Mouse (Mus musculus): ENCODE measurements around the gene Peg10.
"Not testable (repeated sequence)": the region's sequence is repeated elsewhere in the genome, so short reads cannot be mapped to it uniquely, and the experiment has no call there.

Peg10 gene

GRCm38 (mm10) chr6:4749091-4749490 is 2.0 kb downstream of the Peg10 start:
- DNase-seq (ENCODE audit: low read depth): no peak

- no peak for DNase-seq (ENCODE audit: low read depth)
These were observed 4.2 kb downstream of the Peg10 start for GRCm38 (mm10) chr6:4751355-4751754.

- DNase-seq (ENCODE audit: low read depth): no peak
These were observed 7.2 kb downstream of the Peg10 start for GRCm38 (mm10) chr6:4754286-4754685.

DNA sequence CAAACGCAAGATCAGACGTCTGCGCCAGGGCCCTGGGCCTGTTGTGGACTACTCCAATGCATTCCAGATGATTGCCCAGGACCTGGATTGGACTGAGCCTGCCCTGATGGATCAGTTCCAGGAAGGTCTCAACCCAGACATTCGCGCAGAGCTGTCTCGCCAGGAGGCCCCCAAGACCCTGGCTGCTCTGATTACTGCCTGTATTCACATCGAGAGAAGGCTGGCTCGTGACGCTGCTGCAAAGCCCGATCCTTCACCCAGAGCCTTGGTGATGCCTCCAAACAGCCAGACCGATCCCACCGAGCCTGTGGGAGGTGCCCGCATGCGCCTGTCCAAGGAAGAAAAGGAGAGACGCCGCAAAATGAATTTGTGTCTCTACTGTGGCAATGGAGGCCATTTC is 7.8 kb downstream of the Peg10 start:
- no peak for DNase-seq (ENCODE audit: low read depth)

DNA sequence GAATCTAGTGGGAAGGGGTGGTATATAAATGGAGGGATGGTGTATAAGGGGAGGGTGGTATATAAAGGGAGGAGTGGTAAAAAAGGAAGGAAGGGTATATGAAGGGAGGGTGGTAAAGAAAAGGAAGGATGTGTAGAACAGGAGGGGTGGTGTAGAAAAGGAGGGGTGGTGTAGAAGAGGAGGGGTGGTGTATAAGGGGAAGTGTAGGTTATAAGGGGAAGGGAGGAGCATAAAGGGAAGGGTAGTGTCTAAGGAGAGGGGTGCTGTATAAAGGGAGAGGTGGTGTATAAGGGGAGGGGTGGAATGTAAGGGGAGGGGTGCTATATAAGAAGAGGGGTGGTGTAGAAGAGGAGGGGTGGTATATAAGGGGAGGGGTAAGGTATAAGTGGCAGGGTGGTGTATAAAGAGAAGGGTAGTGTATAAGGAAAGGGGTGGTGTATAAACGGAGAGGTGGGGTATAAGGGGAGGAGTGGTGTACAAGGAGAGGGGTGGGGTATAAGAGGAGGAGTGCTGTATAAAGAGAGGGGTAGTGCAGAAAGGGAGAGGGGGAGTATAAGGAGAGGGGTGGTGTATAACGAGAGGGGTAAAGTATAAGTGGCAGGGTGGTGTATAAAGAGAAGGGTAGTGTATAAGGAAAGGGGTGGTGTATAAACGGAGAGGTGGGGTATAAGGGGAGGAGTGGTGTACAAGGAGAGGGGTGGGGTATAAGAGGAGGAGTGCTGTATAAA is 14.5 kb downstream of the Peg10 start:
- not testable (repeated sequence) for DNase-seq (ENCODE audit: low read depth)

GRCm38 (mm10) chr6:4762252-4762651 is 15.1 kb downstream of the Peg10 start:
- peak; percentile 16 for DNase-seq (ENCODE audit: low read depth)

DNA sequence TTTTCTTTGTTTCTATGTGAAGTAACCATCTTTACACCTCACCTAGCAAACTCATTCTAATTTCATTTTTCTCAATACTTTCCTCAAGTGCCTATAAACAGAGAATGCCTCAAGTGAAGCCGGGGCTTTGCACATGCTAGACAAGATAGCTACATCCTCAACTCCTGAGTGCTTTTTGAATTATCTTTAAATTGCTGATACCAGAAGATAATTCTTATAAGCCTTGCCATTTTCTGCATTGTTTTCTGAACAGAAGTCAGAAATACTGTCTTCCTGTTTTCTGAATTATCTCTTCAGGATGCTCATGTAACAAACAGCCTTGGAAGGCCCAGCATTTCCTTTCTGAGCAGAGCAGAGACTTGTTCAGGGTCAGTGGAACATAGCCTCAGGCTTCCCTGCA is 49.2 kb downstream of the Peg10 start:
- no peak for DNase-seq (ENCODE audit: low read depth)

DNA sequence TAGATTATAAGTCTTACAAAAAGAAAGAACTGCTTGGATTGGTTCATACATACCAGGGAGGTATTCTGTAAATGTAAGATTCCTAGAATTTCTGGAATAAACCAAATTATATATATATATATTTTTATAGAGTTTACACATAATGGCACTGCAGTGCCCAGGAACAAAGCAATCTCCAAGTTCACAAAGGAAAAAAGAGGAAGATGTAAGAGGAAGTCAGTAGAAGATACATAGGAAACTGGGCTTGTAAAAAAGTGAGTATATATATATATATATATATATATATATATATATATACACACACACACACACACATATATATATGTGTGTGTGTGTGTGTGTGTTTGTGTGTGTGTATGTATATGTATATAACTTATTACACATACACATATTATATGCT is 50.2 kb downstream of the Peg10 start:
- DNase-seq (ENCODE audit: low read depth): not testable (repeated sequence)

GRCm38 (mm10) chr6:4798382-4798781 is 51.3 kb downstream of the Peg10 start:
- no peak for DNase-seq (ENCODE audit: low read depth)

DNA sequence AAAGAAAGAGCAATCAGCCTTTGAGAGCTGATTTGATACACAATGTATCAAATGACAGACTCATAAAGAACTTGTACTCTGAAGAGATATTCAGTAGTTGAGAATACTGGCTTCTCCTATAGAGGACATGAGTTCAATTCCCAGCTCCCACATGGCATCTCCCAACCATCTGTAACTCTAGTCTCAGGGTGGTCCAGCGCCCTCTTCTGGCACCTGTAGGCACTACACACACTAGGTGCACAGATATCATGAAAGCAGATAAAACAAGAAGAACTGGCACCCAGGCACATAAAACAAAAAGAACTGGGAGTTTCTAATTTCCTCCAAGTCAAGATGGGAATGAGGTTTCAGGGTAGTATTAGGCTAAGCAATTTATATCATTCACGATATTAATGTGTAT is 52.3 kb downstream of the Peg10 start:
- no peak for DNase-seq (ENCODE audit: low read depth)

GRCm38 (mm10) chr6:4806981-4807380 is 59.9 kb downstream of the Peg10 start:
- DNase-seq (ENCODE audit: low read depth): no peak

Data from NIH3T3 (cell line).